Mouse (Mus musculus) brain, embryonic 18.5 days (tissue): Measurements from ENCODE around the gene Evx2.

Source experiments
- DNase-seq: peaks from one replicate; pipeline ENCODE4 v3.0.0-alpha.2; 2012; ENCODE audit warnings: low read depth, low spot score

Gene Evx2

DNA sequence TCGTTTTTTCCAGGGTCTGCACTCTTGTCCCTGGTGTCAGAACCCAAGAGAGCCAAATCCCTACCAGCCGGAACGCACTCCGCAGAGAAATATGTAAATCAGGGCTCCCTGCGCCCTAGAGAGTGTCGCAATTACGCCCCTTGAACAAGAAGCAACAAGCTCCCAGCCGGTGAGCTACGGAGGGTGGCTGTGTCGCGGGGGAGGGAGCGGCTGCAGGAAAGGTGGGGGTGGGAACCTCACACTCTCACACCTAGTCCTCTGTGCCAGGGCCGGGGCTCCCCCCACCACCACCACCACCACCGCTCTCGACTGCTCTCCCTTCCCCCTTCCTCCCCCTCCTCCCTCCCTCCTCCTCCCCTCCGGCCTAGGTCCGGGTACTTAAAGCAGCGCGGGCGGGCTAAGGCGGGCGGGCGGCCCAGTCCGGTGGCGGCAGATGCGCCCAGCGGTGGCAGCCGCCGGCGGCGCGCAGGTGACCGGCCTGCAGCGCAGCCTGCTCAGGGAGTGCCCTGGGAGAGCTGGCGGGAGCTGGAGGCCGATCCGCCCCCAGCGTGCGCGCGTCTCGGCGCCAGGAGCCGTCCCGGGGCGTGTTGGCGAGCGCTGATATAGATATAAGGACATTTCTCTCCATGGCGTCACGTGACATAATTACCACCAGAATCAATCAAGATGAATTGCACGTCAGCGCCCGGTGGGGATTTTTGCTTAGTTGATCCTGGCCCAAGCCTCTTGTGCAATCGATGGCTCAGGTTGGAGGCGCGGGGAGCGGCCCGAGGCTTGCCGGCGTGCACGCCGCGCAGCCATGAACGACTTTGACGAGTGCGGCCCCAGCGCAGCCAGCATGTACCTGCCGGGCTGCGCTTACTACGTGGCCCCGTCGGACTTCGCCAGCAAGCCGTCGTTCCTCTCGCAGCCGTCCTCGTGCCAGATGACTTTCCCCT lies 22.5 kb upstream of the Evx2 start:
- no peak for DNase-seq

DNA sequence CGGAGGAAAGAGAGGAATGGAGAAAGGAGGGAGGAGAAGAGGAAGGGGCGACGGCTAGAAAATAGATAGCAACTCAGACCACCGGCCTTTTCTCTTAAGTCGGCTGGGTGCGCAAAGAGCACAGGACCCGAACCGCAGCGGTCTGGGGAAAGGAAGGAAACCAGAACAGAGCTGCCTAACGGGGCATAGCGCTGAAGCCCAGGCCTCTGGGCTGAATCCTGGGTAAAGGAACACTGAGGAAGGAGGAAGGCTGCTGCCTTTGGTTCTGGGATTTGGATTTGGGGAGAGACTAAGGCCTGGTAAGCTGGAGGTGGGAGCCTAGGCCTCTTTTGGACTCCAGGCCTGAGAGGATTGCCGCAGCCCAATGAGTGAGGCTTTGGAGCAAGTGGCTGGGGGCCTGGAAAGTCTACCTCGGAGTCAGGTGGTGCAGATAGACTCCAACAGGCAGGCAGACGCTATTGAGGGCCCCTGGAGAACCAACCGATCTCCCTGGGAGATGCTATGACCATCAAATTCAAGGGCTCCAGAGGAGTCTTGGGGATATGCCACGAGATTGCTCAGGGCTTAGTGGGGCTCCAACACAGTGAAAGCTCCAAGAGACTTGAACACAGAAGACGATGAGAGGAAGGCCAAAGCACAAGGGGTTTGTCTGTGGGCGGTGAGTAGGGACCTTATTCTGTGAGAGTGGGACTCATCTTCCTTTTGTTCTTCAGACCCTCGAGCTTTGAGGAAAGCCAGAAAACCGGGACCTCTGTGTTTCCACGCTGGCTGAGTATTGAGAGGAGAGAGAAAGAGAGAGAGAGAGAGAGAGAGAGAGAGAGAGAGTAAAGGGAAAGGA lies 21.4 kb upstream of the Evx2 start:
- DNase-seq = no peak

GRCm38 (mm10) chr2:74679980-74680379 lies 20.6 kb upstream of the Evx2 start:
- no peak for DNase-seq

- DNase-seq = no peak
These were observed 20.2 kb upstream of the Evx2 start for GRCm38 (mm10) chr2:74679596-74679971.

- DNase-seq = no peak
These were observed 19.7 kb upstream of the Evx2 start, which contains the start of gene Hoxd11 for GRCm38 (mm10) chr2:74678891-74679595. TSS of gene Hoxd11 (plus strand) at chr2:74679557.

GRCm38 (mm10) chr2:74677106-74677505 lies 17.7 kb upstream of the Evx2 start:
- no peak for DNase-seq

GRCm38 (mm10) chr2:74676376-74677052 lies 17.2 kb upstream of the Evx2 start:
- no peak for DNase-seq

DNA sequence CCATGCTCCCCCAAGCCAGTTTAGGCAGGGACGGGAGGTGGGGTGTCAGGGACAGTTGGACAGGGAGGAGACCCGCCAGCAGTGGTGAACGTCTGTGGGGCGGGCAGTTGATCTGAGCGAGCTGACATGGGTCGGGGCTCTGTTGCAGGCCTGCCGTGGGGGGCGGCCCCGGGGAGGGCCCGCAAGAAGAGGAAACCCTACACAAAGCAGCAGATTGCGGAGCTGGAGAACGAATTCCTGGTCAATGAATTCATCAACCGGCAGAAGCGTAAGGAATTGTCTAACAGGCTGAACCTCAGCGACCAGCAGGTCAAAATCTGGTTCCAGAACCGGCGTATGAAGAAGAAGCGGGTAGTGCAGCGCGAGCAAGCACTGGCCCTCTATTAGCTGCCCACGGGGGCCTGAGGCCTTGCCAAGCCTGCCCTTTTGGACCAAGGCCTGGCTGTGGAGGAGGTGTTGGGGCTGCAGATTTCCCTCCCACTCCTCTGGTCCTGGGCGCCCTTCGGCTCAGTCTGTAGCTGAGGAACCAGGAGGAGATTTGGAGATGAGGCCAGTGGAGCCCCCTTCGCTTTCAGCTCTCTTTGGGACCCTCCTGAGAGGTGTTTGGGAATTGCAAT lies 16.4 kb upstream of the Evx2 start:
- DNase-seq = no peak

DNA sequence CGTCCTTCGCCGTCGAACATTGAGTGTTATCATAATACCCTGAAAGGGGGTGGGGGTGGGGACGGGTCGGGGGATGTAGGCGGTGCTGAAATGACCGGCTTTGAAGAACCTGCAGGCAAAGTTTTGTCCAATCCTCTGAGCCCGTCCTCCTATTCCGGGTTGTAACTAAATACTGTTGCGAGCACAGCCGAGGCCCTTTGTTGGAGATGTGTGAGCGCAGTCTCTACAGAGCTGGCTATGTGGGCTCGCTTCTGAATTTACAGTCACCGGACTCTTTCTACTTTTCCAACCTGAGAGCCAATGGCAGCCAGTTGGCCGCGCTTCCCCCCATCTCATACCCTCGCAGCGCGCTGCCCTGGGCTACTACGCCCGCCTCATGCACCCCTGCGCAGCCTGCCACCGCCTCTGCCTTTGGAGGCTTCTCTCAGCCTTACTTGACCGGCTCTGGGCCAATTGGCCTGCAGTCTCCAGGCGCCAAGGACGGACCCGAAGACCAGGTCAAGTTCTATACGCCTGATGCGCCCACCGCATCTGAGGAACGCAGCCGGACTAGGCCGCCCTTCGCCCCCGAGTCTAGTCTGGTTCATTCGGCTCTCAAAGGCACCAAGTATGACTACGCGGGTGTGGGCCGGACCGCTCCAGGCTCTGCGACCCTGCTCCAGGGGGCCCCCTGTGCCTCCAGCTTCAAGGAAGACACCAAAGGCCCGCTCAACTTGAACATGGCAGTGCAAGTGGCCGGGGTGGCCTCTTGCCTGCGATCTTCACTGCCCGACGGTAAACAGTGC lies 15.7 kb upstream of the Evx2 start, which contains the start of gene Hoxd12:
Hoxd12 (plus strand) TSS at position 133 of the 785 bp plus-strand sequence.
- no peak for DNase-seq

DNA sequence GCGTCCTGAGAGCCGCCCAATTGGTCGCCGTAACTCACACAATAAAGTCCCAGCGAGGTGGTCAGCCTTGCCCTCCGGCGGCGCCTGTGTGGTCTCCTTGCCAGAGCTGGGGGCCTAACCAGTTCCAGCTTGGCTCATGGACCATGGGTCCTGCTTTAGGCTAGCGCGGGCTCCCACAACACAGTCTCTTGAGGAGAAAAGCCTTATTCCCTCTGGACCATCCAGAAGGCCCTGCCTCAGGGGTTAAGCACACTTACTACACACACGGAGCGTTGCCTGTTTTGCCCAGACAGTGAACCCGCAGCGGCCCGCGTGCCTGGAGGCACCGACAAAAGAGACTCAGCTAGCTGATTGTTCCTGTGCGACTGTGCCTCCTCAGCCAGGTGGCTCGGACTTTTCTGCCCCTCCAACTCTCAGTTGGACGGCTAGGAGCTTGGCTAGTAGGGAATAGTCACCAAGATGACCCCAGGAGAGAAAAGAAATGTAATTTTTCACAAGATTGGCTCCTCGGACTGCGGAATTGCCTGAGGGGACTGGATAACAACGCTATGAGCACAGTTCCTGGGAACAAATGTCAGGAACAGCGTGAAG lies 14.6 kb upstream of the Evx2 start:
- no peak for DNase-seq

DNA sequence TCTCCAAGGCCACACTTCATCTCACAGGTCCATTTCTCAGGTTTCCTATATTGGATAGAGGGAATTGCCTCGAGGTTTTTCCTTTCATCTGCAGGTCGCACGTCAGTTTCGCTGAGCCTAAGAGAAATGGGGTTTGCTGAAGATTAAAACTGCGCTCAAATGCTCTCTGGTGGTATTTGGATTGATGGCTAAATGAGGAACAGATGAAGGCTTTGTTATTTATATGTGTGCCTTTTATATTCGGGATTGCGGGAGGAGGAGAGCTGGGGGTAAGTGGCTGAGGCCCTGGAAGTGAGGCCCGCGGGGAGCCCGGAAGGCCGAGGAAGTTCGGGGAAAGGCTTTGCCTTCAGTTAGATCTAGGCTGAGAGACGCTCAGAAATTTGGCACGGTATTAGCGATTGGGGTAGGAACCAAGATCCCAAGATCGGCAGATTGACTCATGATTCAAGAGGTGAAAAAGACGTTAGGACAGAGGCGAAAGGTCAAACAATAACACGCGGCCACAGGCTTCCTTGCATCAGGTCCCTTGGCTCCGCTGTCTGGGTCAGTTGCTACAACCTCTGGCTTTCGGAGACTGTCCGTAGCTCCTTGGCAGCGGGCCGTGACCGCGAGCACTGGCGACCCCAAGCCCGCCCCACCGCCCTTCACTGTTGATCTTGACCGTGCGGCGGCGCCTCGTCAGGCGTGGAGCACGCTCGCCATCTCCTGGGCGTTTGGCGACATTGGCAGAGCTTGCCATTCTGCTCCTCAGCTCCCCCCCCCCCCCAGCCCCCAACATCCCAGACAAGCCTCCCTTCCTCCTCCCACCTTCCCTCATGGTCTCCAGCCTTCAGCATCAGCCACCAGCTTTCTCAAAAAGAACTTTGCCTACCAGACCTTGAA lies 13.4 kb upstream of the Evx2 start:
- DNase-seq = no peak

DNA sequence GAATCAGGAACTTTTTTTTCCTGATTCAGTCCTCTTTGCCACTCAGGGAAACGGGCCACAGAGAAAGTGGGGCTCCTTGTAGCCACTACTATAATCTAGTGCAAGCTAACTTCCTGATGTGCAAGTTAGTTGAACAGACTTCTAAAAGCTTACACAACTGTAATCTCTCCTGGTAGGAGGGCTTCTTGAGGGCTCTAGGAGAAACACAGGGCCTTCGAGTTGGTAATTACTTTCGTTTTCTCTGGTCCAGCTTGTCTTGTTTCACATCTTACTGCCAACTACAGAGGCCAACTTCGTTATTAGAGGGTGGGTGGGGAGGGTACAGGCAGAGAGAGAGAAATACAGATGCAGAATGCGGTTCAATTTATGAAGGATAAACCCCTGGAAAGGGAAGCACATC lies 12.5 kb upstream of the Evx2 start:
- DNase-seq = no peak

GRCm38 (mm10) chr2:74670632-74671188 lies 11.4 kb upstream of the Evx2 start:
- no peak for DNase-seq

- DNase-seq = no peak
These were observed 10.4 kb upstream of the Evx2 start for GRCm38 (mm10) chr2:74669650-74670235.

GRCm38 (mm10) chr2:74669230-74669578 lies 9.8 kb upstream of the Evx2 start:
- DNase-seq = no peak

DNA sequence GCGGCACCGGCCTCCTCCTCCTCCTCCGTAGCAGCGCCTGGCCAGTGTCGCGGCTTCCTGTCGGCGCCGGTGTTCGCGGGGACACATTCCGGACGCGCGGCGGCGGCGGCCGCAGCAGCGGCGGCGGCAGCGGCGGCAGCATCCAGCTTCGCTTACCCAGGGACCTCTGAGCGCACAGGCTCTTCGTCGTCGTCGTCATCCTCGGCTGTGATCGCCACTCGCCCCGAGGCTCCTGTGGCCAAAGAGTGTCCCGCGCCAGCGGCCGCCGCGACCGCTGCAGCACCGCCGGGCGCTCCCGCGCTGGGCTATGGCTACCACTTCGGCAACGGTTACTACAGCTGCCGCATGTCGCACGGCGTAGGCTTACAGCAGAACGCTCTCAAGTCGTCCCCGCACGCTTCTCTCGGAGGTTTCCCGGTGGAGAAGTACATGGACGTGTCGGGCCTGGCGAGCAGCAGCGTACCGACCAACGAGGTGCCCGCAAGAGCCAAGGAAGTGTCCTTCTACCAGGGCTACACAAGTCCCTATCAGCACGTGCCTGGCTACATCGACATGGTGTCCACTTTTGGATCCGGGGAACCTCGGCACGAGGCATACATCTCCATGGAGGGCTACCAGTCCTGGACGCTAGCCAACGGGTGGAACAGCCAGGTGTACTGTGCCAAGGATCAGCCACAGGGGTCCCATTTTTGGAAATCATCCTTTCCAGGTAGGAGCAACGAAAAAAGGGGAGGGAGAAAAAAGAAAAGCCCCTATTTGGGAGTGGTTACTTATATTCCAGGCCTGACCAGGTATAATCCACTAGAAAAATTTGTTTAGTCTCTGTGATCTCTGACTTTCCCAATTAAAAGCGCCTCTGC lies 9.2 kb upstream of the Evx2 start:
- DNase-seq = no peak

- DNase-seq = no peak
These were observed 8.5 kb upstream of the Evx2 start, which contains the start of gene Hoxd13 for GRCm38 (mm10) chr2:74667842-74668357. TSS of gene Hoxd13 (plus strand) at chr2:74668310.
